Mouse (Mus musculus): ENCODE measurements around the gene Ehmt2.

GRCm38 (mm10) chr17:34865981-34866380, 32.3 kb upstream of the Ehmt2 start:
- TF ChIP-seq GATA1 (IDR thresholded peaks at IDR 0.05; ENCODE audit: low read length) = no peak
- TF ChIP-seq TAL1 (IDR thresholded peaks at IDR 0.05; ENCODE audit: low read length) = no peak

Measured in erythroblast, embryonic 14.5 days (primary cell).